Mouse (Mus musculus) heart, adult 9 months (tissue): ENCODE data around the gene Muc3.

Experiments
- DNase-seq, 2 experiments: peaks; one replicate each; pipeline ENCODE4 v3.0.0; 2022; ENCODE audit warnings: low spot score in 2 of 2

The Muc3 gene

DNA sequence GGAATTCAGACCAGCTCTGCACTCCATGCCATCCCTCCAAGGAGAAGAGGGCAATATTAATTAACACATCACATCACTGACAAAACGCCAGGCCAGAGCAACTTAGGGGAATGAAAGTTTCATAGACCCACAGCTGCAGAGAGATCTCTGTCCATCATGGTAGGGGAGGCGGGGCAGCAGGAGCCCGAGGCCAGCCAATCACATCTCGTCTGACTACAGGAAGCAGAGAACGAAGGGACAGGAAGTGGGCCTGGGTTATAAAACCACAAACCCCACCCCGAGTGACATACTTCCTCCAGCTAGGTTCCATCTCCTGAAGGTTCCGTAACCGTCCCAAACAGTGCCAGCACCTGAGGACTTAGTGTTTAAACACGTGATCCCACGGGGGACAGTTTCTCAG, 54.0 kb downstream of the Muc3 start:
- no peak for DNase-seq

DNA sequence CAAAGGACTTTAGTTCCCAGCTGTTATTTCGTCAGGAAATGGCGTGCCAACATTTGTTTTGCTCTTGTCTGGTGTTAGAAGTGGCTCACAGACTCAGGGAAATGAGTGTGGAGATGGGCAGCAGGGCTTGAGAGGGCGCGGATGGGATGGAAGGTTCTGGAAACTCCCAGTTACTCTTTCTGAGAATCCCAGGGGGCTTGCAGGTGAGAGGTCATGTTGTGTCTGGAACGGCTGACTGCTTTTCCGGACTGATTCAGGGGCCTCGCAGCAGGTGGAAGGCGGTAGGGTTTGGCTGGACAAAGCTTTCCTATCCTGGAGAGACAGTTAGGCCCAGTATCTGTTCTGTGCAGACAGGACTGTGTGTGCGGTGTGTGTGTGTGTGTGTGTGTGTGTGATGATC, 55.4 kb downstream of the Muc3 start:
- DNase-seq: peak; percentile 56 to 57

DNA sequence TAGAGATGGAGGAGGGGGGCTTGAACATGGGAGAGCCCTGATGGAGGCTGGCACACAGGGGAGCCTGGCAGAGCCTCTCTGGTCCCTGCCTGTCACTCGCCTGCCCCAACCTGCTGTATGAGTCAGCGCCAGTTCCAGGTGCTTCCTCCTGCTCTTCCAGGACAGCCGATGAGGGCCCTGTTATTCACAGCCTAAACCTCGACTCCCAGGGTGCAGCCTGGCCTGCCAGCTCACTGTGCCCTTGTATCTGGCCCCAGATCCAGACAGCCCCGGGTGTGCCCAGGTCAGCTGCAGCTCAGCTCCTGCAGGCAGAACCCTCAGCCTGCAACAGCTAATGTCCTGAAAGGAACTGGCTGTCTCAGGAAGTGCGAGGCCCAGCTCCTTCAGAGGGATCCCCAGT, 57.6 kb downstream of the Muc3 start:
- DNase-seq: no peak

DNA sequence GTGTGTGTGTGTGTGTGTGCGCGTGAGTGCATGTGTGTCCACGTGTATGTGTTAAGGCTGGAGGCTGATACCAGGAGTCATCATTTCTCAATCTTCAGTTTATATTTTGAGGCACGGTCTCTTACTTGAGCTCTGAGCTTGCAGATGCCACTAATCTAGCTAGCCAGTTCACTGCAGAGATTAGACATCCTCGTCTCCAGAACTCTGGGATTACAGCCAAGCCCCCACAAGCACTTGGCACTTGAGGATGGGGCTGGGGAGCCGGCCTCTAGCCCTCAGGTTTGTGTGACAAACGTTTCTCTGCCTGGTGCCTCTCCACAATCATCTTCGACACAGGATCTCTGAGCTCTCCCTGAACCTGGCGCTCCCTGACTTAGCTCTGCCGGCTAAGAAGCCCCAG, 58.3 kb downstream of the Muc3 start:
- DNase-seq: no peak

DNA sequence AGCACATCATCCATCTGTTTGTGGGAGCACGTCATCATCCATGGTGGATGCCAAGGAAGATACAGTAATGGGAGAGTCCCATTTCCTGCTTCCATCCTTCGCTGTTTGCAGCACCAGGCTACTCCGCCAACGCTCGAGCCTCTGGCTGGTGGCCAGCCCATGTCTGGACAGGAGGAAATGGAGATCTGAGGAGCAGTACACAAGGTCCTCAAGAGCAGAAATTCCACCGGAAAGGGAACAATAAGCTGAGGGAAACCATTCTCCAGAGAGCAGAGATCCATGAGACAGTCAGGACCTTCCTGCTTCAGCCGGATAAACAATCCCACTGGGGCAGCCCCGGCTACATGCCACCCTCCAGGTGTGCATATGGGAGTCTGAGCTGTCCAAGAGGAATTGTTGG, 61.7 kb downstream of the Muc3 start:
- peak; percentile 71 to 81 for DNase-seq

DNA sequence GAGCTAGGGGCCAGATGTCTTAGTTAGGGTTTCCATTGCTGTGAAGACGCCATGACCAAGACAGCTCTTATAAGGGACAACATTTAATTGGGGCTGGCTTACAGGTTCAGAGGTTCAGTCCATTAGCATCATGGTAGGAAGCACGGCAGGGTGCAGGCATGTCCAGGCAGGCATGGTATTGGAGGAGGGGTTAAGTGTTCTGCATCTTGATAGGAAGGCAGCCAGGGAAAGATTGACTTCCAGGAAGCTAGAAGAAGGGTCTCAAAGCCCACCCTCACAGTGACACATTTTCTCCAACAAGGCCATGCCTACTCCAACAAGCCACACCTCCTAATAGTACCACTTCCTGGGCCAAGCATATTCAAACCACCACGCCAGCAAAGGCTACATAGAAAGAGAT, 63.4 kb downstream of the Muc3 start:
- DNase-seq: no peak

DNA sequence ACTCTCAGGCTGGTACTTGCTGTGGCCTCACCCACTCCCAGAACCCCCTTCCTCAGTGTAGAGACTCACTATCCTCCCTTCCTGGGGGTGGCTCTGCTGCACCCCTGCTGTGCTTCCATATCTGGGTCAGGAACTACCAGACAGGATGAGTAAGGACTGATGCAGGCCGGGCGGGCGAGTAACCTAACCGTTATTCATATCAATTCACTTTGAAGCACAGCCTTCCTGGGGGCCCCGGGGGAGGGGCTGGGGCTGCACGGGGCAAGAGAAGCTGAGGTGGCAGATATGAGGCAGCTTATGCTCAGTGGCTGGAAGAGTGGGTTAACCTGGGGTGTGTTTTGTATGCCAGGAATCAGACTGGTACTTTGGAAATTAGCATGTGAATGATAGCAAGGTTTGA, 64.1 kb downstream of the Muc3 start:
- no peak for DNase-seq
